Mouse (Mus musculus): ENCODE data around the gene Met.

The Met gene

DNA sequence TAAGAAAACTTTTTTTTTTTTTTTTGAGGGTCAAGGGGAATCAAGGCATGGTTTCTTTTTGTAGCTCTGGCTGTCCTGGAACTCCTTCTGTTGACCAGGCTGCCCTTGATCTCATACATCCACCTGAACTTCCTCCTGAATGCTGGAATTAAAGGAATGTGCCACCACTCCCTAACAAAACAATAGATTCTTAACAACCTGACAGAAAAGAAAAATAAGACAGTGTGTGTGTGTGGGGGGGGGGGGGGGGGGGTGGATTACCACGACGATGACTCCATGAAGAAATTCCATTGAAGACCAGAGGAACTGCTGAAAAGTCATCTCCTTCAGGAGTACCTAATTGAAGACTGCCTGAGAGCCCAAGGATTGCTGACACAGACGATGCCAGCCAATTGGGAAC is 157.8 kb downstream of the Met start:
- DNase-seq, result no peak
